Mouse (Mus musculus): Measurements from ENCODE around the gene Sp1.

Sp1 gene

DNA sequence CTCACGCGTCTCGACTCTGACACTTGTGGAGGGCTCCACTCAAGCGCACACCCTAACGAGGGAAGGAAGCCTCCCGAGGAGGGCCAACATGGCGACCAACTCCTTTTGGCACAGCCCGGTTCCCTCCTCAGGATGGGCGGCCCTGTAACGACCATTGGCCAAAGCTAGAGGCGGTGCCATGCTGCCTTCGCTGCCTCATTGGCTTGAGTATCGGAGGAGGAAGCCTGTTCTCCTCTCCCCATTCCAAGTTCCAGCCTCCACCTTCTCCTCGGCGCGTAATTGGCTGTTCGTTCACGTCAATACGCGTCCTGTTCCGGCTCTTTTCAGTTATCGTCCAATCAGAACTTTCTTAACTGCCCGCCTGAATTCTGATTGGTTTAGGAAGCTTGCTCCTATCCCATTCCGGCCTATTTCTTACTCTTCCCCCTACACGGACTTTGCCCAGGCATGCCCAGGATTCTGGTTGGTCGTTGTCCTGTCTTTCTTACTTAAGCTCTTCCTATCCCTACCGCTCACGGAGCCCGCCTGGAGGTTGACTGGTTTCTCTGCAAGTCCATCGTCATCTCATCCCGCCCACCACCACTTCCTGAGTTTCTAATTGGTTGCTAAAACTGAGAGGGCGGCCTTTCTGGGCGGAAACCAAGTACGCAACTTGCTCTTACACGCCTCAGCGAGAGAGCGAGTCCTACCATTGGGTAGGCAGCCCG lies at the start of gene Sp1:
Sp1 (plus strand) TSS at position 655 of the 707 bp plus-strand sequence.
- in situ Hi-C loops (cut with MboI; ENCODE audit: low sequenced_read_pairs) = no loop called here

DNA sequence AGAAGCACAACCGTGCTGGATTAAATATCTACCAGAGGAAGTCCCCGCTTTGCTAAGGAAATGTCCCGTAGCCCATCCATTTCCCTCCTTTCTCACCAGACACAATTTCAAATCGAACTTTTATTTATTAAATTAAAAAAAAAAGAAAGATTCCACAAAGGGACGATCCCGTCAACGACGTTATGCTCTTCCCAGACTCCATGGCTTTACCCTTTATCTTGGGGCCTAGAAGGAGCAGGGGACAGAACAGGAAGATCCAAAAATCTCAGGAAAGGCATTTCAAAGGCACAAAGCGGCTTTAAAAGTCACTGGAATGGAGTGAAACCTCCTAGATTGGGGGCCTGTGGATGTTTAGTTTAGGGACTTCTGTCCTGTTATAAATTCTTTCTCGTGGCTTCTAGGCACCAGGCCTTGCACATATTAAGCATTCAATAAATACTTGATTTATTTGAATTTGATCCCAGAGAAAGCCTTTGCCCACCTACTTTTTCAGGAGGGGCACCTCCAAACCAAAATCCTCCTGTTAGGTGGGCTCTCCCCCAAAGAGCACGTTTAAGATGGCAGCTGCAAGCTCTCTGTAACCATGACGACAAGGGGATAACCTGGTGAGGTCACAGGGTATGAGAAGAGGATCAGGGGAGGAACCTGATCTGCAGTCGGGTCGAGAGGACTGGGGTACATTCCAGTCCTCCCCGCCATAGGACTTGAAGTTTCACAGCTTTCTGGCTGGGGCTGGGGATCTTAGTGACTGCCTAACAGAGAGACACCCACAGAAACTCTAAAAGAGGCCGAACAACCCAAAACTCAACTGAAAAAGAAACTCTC lies 49.2 kb upstream of the Sp1 start:
- in situ Hi-C loops (cut with MboI; ENCODE audit: low sequenced_read_pairs) = no loop called here

DNA sequence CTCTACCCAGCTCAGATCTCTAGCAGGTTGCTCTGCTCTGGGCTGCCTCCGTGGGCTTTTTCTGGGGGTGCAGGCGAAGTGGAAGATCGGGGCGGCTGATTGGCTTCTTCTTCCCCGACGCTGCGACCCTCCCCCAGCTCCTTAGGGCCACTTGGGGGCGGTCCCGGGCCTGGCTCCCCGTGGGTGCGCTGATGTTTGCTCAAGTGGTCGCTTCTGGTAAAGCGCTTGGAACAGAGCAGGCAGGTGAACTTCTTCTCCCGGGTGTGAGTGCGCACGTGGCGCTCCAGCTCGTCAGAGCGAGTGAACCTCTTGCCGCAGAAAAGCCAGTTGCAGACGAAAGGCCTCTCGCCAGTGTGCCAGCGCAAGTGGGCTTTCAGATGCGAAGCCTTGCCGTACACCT lies 47.8 kb upstream of the Sp1 start:
- in situ Hi-C loops (cut with MboI; ENCODE audit: low sequenced_read_pairs) = no loop called here

DNA sequence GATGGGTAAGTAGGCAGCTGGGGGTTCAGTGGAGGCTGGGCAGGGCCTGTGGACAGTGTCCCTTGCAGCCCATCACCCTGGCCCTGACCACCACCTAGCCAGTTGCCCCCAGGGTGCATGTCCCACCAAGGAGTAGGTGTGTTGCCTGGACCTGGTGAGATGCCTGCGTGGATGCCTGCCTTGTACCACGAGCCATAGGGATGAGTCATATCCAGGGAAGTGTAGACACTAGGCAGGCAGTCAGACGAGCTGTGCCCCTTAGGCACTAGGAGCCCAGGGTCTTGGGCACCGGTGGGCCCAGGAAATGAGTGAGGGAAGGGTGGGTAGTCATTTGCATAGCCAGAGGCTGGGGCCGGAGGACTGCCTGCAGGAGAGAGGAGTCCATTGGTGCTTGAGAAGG lies 47.1 kb upstream of the Sp1 start:
- in situ Hi-C loops (cut with MboI; ENCODE audit: low sequenced_read_pairs) = no loop called here

DNA sequence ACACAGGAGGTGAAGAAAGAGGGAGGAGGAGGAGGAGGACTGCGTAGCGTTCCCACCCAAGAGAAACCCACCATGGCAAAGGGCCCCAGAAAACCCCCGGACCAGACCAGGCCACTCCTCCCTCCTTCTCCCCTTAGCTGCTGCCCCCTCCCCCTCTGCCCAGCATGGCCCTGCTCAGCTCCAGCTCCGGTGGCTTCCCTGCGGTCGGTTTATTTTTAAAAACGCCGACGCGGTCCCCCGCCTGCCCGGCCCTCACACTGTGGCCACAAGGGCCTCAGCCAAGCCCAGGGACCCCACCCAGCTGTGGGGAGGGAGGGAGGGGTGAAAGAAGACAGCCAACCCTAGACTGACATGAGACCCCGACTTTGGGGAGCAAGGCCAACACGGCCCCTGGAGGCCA lies 43.3 kb upstream of the Sp1 start:
- in situ Hi-C loops (cut with MboI; ENCODE audit: low sequenced_read_pairs) = no loop called here

DNA sequence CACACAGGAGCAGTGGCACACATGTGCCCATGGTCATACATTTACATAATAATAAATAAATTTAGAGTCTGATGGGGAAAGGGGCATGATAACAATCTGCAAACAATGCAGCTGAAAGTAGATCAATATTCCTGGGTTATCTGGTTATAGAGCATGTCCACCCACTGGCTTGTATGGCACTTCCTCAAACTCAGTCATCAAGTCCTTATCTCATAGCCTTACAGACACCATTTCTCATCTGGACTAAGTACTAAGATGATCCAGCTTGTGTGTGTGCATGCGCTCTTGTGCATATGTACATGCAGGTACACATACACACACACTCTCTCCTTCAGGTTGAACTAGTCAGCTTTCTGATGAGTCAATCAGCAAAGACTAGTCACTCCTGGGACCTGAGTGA lies 41.3 kb upstream of the Sp1 start:
- in situ Hi-C loops (cut with MboI; ENCODE audit: low sequenced_read_pairs) = no loop called here

DNA sequence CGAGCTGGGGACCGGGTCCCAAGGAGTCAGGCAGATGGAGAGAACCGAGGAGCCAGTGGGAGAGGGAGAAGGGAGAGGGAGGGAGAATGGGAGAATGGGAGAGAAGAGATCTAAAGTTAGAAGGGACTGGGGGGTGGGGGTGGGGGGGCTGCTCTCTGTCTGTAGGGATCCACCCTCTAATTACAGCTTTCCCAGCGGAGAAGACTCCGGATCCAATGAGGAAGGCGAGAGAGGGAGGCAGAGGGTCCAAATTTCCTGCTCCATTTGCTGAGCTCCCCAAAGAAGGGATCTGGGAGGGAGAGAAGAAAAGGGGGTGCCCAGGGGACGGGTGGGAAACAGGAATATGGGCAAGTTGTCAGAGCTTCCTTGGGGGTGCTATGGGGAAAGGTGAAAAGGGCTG lies 39.7 kb upstream of the Sp1 start:
- in situ Hi-C loops (cut with MboI; ENCODE audit: low sequenced_read_pairs) = no loop called here

DNA sequence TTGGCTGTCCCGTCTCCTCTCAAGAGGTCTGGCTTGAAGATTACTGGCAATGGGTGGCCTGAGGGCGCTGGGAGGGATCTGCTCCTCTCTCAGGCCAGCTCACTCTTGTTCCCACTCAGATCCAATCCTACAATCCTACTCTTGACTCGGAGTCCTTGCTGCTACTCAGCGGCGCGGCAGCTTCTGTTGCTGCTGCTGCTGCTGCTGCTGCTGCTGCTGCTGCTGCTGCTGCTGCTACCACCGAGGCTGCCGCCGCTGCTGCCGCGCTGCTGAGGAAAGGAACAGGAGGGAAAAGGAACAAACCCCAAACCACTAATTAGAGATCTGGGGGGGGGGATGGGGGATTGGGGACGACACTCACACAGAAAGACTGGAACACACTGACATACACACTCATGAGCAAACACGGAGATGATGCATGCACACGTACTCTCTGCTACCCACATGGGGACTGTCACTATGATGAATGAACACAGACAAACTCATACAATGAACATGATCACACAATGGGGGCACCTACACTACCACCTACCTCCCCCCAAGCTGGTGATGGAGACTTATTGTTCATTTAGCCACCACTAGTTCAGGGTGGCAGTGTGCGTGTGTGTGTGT lies 39.1 kb upstream of the Sp1 start, which contains the start of gene Sp7:
Sp7 (minus strand) TSS at position 450 of the 612 bp plus-strand sequence.
- in situ Hi-C loops (cut with MboI; ENCODE audit: low sequenced_read_pairs) = no loop called here

DNA sequence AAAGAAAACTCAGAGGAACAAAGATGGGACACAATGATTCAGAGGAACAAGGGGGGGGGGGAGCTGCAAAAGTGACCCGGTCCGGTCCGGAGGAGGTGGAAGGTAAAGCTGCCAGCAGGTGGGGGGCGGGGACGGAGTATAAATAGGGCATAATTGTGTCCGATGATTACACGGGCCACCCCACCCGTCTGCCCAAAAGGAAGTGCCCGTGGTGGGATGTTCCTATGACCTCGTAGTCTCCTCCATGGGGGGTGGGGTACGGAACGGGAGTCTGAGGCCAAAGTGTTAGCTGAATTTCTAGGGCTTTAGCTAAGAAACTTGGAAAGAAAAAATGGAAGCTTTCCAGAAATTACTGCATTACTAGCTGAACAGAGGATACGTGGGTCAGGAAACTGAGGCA lies 36.0 kb upstream of the Sp1 start:
- in situ Hi-C loops (cut with MboI; ENCODE audit: low sequenced_read_pairs) = no loop called here

DNA sequence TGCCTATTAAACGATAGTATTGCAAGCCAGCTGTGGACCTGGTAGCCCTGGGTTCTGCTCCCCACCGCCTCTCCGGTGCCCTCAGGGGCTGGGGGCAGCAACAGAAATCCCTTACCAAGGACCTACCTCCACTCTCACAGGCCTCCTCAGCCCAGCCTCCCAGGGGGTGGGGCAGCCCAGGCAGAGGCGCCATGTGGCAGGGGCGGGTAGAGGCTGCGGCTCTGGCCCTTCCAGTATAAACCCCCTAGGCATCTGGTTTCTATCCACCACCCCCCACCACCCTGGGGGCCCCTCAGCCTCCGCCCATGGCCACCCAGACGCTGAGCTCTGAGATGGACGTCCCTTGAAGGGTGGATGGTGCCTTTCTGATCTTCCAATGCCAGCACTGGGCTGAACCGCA lies 35.2 kb upstream of the Sp1 start:
- in situ Hi-C loops (cut with MboI; ENCODE audit: low sequenced_read_pairs) = no loop called here

DNA sequence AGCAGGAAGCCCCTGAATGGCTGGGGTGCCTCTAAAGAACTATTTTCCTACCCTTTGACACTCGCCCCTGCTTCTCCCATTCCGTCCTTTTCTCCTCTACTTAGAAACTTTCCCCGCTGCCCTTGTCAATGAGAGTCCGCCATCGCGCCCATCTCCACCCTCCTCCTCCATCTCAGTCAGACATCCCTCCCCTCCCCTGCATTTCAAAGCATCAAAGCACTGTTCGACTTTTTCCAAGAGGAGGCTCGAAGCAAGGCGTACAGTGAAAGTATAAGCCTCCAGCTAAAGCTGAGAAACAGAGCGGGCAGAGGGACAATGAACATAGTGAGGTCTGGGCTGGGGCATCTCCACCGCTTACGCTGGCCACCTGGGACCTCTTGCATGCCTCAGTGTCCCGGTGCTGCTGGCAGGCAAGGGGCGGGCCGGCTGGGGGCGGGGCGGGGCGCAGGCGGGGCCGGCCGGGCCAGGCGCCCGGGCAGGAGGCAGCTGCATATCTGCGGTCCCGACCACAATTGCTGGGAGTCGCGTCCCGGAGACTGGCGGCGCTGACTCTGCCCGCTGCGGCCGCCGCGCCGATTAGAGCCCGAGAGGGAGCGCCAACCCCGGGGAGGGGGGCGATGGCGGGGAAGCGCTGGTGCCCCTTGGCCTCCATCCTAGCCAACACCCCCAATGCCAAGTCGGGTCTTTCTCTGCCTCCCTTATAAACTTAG lies 29.3 kb upstream of the Sp1 start:
- in situ Hi-C loops (cut with MboI; ENCODE audit: low sequenced_read_pairs) = no loop called here

DNA sequence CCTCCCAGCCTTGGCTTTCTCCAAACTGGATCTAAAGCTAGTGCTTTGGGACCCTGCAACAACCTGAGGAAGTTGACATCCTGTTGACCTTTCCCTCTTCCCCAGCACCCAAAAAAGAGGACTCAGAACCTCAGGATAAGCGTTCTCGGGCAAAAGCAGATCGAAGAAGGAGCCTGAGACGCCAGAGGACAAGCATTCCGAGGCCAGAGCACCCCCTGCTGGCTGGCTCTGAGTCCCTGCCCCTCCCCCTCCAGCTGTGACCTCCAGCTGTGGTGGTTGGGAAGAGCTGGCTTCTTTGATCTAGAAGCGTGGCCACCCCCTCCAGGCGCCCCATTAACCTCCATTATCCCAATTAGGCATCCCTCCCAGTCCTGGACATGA lies 28.8 kb upstream of the Sp1 start:
- in situ Hi-C loops (cut with MboI; ENCODE audit: low sequenced_read_pairs) = no loop called here

DNA sequence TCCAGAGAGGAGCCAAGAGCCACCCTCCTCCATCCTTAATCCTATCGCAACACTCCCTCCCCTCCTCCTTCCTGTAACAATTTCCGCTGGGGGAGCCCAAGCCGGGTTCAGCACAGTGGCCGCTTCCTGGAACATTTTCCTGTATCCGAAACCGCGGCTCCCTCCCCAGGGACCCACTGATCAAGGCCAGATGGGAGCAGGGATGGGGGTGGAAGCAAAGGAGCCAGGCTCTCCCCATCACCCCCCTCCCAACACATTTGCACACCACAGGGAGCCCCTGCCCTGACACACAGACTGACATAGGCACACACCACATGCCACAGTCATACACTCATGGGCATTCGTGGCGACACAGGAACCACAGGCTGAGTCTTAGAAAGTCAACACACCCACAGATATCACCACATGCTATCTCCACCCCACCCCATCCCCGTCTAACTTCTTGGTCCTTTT lies 28.1 kb upstream of the Sp1 start:
- in situ Hi-C loops (cut with MboI; ENCODE audit: low sequenced_read_pairs) = no loop called here

DNA sequence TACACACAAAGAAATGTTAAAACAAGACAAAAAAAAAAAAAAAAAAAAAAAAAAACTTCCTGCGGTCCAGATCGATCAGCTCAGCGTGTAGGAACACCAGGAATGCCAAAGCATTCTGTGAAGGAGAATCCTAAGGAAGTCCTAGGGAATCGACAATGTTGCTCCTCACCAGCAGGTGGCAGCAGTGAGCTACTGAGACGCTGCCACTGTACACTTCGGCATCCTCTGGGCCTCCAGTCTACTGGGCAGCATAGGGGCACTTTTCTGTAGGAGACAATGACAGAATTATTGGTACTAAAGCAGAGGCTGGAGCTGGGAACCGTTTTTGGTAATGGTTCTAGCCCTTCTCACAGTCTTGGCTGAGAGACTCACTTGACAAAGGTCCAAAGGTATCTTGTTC lies 24.4 kb upstream of the Sp1 start:
- in situ Hi-C loops (cut with MboI; ENCODE audit: low sequenced_read_pairs) = no loop called here

DNA sequence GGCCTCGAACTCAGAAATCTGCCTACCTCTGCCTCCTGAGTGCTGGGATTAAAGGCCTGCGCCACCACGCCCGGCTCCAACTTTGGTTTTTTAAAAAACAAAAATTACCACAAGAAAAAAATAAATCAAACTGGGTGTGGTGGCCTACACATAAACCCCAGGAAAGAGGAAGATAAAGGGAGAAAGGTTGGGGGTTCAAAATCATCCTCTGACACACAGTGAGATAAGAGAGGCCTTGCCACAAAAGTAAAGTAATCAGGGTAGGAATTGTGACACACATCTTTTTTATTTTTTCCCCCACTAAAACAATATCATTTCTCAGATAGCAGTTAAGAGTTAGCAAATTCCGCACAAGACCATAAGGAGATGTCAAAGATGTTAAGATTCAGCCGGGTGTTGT lies 22.3 kb upstream of the Sp1 start:
- in situ Hi-C loops (cut with MboI; ENCODE audit: low sequenced_read_pairs) = no loop called here

DNA sequence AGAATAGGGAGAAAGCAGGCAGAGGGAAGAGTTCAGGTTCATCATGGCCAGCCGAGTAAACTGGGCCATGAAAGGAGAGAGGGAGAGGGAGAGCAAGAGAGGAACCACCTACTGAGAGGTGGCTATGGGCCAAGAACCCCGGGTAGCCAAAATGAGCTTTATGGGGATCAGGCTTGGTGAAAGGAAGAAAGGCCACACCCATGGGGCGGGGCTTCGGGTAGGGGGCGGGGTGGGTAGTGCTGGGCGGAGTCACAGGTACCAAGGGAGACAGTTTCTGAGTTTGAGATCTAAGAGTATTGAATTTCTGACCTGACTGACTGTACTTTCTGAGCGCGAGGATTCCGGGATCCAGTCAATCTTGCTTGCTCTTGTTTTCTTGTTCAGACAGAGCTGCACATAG lies 19.3 kb upstream of the Sp1 start:
- in situ Hi-C loops (cut with MboI; ENCODE audit: low sequenced_read_pairs) = no loop called here

DNA sequence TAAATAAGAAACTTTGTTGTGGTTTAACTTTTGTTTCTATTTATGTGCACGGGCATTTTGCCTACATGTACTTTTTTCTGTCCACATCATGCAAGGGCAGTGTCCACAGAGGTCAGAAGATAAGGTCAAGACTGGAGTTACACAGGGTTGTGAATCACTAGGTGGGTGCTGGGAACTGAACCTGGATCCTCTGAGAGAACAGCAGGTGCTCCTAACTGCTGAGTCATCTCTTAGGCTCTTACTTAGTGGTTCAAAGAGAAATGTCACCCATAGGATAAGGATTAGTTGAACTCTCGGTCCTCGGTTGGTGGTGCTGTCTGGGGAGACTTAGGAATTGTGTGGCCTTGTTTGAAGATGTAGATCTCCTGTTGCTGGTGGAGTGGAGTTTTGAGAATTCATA lies 17.0 kb upstream of the Sp1 start:
- in situ Hi-C loops (cut with MboI; ENCODE audit: low sequenced_read_pairs) = no loop called here

DNA sequence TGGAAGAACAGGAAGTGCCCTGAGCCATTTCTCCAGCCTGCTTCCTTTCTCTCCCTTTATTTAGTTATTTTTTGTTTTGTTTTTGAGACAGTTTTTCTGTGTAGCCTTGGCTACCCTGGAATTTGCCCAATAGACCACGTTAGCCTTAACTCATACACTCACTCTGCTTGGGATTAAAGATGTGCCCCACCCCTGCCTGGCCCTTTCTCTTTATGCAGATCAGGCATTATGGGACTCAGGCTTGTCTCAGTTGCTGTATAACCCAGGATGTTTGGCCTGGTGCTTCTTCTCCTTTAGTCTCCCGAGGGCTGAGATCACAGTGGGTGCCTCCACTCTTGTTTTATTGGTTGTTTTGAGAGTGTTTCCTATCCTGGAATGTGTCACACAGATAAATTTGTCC lies 13.4 kb upstream of the Sp1 start:
- in situ Hi-C loops (cut with MboI; ENCODE audit: low sequenced_read_pairs) = no loop called here

DNA sequence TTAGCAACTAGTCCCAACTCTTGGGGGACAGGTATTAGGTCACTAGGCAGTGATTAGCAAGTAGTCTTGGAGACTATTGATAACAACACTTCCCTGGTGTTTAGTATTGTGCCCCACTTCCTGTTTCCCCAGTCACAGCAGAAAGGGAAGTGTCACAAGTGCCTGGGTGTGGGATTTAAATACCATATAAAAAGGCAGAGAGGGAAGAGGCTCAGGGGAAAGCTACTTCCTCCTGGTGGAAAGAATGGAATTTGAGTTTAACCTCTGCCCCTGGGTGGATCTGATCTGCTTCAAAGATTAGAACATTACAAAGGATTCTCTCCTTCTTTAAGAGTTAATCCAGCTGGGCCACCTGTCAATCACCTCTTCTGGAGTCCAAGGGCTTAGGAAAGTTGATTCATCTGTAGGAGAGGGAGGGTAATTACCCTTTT lies 12.3 kb upstream of the Sp1 start:
- in situ Hi-C loops (cut with MboI; ENCODE audit: low sequenced_read_pairs) = no loop called here

DNA sequence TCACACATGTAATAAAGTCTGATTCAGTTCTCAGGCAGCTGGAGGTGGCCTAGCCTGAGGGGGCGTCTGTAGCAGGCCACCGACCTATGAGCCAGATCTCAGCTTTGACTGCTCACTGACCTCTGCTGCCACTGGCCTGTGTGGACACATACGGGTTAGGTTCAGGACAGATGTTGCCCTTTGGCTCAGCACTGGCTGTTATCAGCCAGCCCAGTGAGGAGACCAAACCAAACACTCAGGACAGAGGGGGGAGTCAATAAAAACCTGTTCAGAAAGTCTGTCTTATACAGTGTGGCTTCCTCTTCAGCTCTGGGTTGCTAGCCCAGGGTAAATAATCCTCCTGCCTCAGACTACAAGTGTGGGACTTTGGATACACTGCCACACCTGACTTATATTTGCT lies 10.9 kb upstream of the Sp1 start:
- in situ Hi-C loops (cut with MboI; ENCODE audit: low sequenced_read_pairs) = no loop called here

DNA sequence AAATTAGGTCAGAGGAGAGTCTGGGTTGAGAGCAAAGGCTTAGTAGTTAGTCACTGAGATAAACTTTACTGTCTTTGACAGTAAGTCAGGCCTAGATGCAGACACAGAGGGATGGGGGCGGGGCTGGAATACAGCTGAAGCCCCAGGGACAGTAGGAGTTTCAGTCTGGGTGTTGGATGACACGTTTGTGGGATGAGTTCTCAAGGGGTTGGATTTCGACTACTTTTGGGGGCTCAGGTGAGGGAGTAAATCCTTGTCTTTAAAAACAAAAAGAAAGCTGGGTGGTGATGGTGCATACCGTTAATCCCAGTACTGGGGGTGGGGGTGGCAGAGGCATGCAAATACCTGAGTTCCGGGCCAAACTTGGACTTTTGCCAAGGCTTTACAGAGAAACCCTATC lies 7.3 kb upstream of the Sp1 start:
- in situ Hi-C loops (cut with MboI; ENCODE audit: low sequenced_read_pairs) = no loop called here

Measured in CH12F3 (cell line).